Mouse (Mus musculus) CD4-positive helper T cell, adult 2 months (primary cell): Measurements from ENCODE around the gene Atp1b4.
A peak's percentile ranks its signal among the peaks of the same experiment; 100 is the strongest.
"Not testable (repeated sequence)": the region's sequence is repeated elsewhere in the genome, so short reads cannot be mapped to it uniquely, and the experiment has no call there.

ENCODE experiments used
- DNase-seq: peaks from one replicate; pipeline ENCODE4 v3.0.0-alpha.2; 2012; ENCODE audit warnings: low read depth, missing footprints, low spot score

The Atp1b4 gene

DNA sequence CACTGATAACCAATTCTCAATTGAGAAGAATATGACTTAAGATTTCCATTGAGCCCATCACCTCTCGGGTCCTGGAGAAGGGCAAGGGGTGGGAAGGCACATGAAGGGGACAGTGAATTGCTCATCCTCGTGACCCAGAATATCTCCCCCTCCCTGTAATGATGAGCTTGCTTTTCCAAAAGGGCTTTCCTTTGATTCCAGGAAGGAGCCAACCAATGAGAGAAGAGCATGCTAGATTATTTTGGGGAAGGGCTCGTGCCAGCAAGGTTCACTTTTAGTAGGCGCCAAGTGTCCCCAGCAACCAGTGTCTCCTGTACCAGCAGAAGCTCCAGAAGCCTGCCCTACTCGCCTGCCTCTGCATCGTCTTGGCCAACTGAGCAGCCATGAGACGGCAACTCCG, at the start of gene Atp1b4:
TSS of gene Atp1b4 (plus strand) at position 301 of the 400 bp plus-strand sequence.
- DNase-seq: no peak

DNA sequence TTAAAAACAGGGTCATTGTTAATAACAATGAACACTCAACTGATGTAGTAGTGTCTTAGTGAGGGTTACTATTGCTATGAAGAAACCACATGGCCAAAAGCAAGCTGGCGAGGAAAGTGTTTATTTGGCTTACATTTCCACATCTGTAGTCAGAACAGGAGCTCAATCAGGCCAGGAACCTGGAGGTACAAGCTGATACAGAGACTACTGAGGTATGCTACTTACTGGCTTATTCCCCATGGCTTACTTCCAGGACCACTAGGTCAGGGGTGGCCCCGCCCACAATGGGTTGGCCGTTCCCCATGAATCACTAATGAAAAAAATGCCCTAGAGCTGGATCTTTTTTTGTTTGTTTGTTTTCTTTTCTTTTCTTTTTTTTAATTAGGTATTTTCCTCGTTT, 7.4 kb upstream of the Atp1b4 start:
- DNase-seq: no peak

DNA sequence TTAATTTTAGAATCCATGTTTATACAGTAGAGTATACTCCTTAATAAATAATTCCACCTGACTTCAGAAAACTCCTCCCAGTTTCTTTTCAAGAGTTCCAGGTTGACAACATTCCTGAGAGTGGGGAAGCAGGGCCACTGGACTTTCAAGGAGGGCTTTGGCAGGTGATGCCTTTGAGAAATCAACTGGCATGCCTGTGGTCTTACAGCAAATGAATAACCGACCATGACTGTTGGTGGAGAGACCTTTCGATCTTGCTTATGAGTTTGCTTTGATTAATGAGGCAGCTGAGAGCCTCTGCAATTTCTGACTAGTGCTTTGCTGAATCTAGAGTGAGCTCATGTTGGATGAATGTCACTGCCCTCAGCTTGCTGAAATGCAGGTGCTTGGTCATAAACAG, 4.9 kb upstream of the Atp1b4 start:
- DNase-seq: no peak

DNA sequence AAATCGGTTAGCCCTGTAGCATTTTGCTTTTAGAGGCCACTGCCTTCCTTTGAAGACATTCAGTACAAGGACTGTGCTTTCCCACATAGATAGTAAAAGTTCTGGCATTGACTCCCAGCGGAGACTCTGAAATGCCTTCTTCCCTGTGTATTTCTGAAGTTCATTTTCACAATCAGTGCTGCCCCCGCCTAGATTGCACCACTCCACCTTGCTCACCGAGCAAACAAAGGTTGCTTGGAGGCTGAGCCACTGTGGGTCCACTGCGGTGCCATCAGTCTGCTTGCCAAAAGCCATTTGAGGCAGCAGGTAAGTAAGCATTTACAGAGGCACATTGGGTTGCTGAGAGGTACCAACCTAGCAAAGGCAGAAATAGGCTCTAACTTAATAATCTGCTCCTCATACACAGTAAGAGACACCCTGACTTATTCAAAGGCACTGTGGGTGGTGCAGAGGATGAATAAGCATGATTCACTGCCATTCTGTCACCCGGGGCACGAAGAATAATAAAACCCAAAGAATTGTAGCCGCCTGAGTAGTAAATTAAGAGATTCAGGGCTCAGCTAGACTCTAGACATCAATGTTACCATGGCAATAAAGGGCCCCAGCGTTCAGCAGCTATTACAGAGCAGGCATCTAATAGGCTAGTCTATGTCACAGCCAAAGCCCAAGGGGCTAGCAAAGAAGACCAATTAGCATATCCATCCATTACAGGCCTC, 2.9 kb upstream of the Atp1b4 start:
- DNase-seq: no peak

DNA sequence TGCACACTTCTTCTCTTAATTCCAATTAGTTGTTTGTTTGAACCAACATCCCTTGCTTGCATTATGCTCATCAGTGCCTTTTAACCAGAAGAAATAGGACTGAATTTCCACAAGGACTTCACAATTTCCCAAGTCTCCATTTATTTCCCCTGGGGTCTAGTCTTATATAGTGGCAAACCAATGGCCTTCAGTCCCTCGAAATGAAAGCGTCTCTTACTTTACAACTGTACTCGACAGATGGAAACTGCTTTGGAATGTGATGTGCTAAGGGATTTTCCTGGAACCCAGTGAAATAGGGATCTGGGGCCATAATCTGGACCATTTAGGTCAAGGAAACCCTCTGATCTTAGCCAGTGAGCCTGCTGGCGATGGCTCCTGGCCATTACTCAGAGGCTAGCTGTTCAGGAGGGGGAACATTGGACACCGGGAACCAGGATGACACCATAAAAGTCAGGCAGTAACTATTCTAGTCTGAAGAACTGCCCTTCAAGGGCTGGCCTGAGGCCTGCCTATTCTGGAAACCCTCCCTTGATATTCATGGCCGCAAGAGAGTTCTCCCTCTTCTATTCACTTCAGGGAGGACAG, 2.3 kb upstream of the Atp1b4 start:
- DNase-seq: no peak

DNA sequence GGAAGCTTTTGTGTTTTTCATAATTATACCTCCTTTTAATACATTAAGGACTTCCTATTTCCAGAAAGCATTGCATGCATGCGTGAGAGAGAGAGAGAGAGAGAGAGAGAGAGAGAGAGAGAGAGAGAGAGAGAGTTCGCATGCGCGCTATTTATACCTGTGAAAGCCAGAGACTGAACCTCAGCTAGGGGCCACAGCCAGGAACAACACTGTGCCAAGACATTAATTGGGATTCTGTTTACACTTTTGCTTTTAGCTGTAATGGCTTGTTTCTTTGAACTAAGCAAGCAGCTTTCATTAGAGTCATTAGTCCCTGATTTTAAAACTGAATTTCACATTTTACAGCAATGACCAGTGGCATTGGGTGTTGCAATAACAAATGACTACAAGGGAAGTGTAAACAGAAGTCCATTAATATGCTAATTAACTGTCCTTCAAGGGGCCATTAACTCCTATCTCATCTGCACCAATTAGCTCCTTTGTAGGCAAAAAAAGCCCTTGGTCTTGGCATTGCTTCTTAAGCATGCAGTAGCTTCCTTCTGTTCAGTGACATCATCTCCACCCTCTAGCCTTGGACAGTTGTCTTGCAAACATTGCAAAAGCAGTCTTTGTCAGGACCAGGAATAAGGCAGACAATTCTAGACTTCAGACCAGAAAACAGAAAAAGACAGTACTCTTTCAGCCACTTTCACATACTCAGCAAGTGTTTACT, 14.9 kb downstream of the Atp1b4 start:
- no peak for DNase-seq

DNA sequence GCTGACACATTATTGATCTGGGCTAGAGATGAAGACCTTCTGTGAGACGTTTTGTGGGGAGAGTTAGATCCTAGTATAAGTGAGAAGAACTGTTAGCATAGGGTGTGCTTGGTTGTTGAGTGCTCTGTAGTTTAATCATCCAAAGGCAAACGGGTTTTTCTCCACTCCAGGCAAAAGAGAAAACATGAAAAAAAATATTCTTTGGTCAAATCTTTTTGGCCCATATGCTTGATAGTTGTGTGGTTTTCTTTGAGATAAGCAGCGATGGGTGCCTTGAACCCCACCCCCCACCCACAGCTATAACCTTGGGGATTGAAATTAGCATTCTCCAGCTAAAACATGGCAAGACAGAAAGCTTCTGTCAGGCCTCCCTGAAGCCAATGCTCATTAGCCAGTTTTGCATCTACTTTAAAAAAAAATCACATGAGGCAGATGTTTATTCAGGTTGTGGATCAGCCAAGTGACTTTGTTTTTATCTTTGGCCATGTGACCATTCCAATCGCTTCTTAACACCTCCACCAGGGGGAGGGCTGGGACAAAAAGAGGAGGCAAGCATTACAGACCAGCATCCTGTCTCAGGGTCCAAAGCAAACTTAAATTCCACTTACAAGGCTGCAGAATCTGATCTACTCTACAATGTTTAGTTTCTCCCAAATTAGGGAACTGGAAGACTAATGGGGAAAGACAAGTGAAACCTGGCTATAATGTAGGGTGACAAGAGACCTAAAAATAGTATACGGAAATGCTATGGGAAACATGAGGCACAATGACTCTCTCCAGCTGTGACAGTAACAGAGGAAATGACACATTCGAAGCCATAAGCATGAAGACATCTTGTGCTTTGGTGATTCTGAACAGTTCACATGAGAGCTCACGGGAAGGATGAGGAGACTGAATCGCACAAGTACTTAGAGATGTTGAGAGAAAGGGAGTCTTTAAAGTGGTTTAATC, 18.6 kb downstream of the Atp1b4 start:
- peak; percentile 3 for DNase-seq

DNA sequence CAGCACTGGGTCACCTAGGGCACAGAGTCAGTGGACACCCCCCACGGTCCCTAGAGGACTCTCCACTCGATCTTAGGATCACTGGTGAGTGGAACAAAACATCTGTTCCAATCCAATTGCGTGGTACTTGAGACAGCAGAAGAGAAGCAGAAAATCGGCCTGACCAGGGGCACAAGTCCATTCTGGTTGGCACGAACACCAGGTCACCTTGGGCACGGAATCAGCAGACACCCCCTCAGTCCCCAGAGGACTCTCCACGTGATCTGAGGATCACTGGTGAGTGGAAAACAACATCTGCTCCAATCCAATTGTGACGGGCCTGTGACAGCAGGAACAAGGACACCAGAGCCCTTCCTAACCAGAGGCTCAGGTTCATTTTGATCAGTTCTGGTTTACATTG, 46.0 kb downstream of the Atp1b4 start:
- DNase-seq: no peak

DNA sequence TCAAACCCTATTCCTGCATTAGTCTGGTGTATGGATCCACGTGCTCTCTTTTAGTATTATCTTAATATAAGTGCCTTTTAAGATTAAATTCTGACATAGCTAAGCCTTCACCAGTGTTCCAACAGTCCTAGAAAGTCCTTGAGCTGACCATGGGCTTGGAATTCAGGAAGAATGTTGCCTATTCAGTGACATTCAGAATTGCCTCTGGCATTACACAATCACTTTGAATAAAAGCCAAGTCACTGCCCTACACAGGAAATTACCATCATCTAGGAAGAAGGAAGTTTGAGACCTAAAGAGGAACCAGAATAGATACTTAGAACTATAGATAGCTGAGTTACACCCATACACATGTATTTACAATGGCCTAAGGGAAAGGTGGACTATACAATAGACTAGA, 48.6 kb downstream of the Atp1b4 start:
- not testable (repeated sequence) for DNase-seq

DNA sequence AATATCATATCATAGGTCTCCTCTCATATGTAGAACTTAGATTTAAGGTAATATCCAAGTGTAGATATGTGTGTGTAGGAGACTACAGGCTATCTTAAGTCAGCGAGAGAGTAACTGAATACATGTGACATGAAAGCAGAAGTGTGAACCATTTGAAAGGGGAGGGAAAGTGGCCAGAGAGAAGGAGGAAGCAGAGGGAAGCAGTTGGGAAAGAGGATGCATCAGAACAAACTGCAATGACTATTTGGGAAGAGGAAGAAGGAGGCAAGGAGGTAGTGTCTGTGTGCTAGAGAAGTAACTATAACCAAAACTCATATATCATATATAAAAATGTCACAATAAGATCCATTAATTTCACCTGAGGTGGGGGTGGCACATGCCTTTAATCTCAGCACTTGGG, 57.2 kb downstream of the Atp1b4 start:
- not testable (repeated sequence) for DNase-seq
